Comparison of ENCODE assay signal across 8 mouse cellular contexts in genomic region chr15:81190630-81191178, GRCm38 (mm10). TPM values are rescaled to one million over a fixed set of nuclear protein-coding genes. Genes with fewer than 3 reads are reported as not detected.
DNase-seq lines count a peak whose midpoint lies in the region; ATAC-seq and TF ChIP-seq lines count a peak whose summit lies in the region.

Gene Mrtfa, minus strand, starts transcription at chr15:81190757.

- peak within 1 kb of the TSS; percentile 88 for H3K9ac ChIP-seq in heart, embryonic 11.5 days (ENCODE audit: low read depth, low read length)
- peak within 1 kb of the TSS; percentile 94 for H3K9ac ChIP-seq in kidney, embryonic 16.5 days (replicated peaks; ENCODE audit: low read length)
- peak within 1 kb of the TSS; percentile 81 for H3K9ac ChIP-seq in liver, adult 2 months (ENCODE audit: low read depth, low read length)

- peak; percentile 100 for DNase-seq in brain, embryonic 14.5 days (ENCODE audit: low read depth)
- peak; percentile 99 for DNase-seq in liver, adult 2 months (ENCODE audit: extremely low read depth, low read depth, low spot score)
- peak; percentile 100 for DNase-seq in splenic B cell, adult 2 months (ENCODE audit: low read depth, low spot score)

- H3K4me3 ChIP-seq in C2C12 (ENCODE audit: insufficient read depth, poor library complexity, severe bottlenecking) (peak within 1 kb of the TSS; percentile 97), myocyte (peak within 1 kb of the TSS; percentile 74)
- H3K4me3 ChIP-seq in erythroblast, embryonic 14.5 days (replicated peaks): peak within 1 kb of the TSS; percentile 83
- H3K4me3 ChIP-seq in heart, embryonic 11.5 days (ENCODE audit: low read depth, low read length): peak within 1 kb of the TSS; percentile 85
- peak within 1 kb of the TSS; percentile 98 for H3K4me3 ChIP-seq in kidney, embryonic 16.5 days (ENCODE audit: low read length)
- H3K4me3 ChIP-seq in liver, adult 2 months (ENCODE audit: insufficient read depth, low read depth, low read length): peak within 1 kb of the TSS; percentile 93

- peak within 1 kb of the TSS; percentile 54; the same call in 1 of the 2 replicates for H3K27ac ChIP-seq in heart, embryonic 11.5 days (ENCODE audit: low read depth, low read length)
- H3K27ac ChIP-seq in kidney, embryonic 16.5 days (ENCODE audit: low read length): peak within 1 kb of the TSS; percentile 70
- H3K27ac ChIP-seq in liver, adult 2 months (replicated peaks; ENCODE audit: insufficient read depth, low read depth, low read length): peak within 1 kb of the TSS; percentile 81

- peak; percentile 83 for TF ChIP-seq POLR2A in brain, embryonic 14.5 days (IDR thresholded peaks at IDR 0.05; ENCODE audit: borderline replicate concordance, extremely low read depth, insufficient read depth, insufficient read length, poor library complexity, severe bottlenecking)
- peak; percentile 70 for TF ChIP-seq POLR2A in liver, adult 2 months (IDR thresholded peaks at IDR 0.05; ENCODE audit: extremely low read depth, insufficient read depth, low read length)
- TF ChIP-seq POLR2A in myocyte (IDR thresholded peaks at IDR 0.05; ENCODE audit: insufficient read length, low read depth): peak; percentile 96

- TF ChIP-seq CTCF in C2C12 (IDR thresholded peaks at IDR 0.05; ENCODE audit: control insufficient read depth, insufficient read depth, insufficient read length): no peak
- TF ChIP-seq CTCF in brain, embryonic 14.5 days (IDR thresholded peaks at IDR 0.05; ENCODE audit: borderline replicate concordance, extremely low read depth, insufficient read depth, insufficient read length): no peak
- TF ChIP-seq CTCF in liver, adult 2 months (IDR thresholded peaks at IDR 0.05; ENCODE audit: low read depth, low read length): no peak

- H3K9me3 ChIP-seq in erythroblast, embryonic 14.5 days (ENCODE audit: control insufficient read depth, low read length): no peaks in the 10 kb centered on the region
- no peaks in the 10 kb centered on the region for H3K9me3 ChIP-seq in heart, embryonic 11.5 days (replicated peaks; ENCODE audit: control insufficient read depth, low read length)
- H3K9me3 ChIP-seq in kidney, embryonic 16.5 days (ENCODE audit: low read length): no peaks in the 10 kb centered on the region

- peak within 1 kb of the TSS; percentile 77 for H3K4me2 ChIP-seq in heart, embryonic 11.5 days
- H3K4me2 ChIP-seq in kidney, embryonic 16.5 days (replicated peaks; ENCODE audit: low read depth, low read length): peak within 1 kb of the TSS; percentile 95
- H3K4me2 ChIP-seq in myocyte (ENCODE audit: low read depth): peak within 1 kb of the TSS; percentile 90

- H3ac ChIP-seq in C2C12 (ENCODE audit: control insufficient read depth, insufficient read length, low read depth): peak within 1 kb of the TSS; percentile 99
- peak within 1 kb of the TSS; percentile 46 for H3ac ChIP-seq in myocyte (ENCODE audit: control insufficient read depth, insufficient read length)

- WGBS in heart, embryonic 11.5 days (ENCODE audit: insufficient replicate concordance): under 1% methylated on average over 47 of the region's 48 CpGs
- WGBS in kidney, embryonic 16.5 days: 0% methylated on average over 42 of the region's 48 CpGs
- under 1% methylated on average over 48 of the region's 48 CpGs for WGBS in liver, adult 2 months

- ATAC-seq in heart, embryonic 11.5 days (replicated peaks; ENCODE audit: insufficient number of reproducible peaks, low FRiP score, low TSS enrichment): peak; percentile 99
- peak; percentile 99 for ATAC-seq in kidney, embryonic 16.5 days (ENCODE audit: low FRiP score, low TSS enrichment)

- H3K27me3 ChIP-seq in C2C12 (ENCODE audit: control insufficient read depth, insufficient read depth, insufficient read length): no peaks in the 10 kb centered on the region
- H3K27me3 ChIP-seq in erythroblast, embryonic 14.5 days (ENCODE audit: control insufficient read depth): no peaks in the 10 kb centered on the region
- H3K27me3 ChIP-seq in heart, embryonic 11.5 days (ENCODE audit: control insufficient read depth, insufficient read depth, low read length): no peaks in the 10 kb centered on the region
- no peaks in the 10 kb centered on the region for H3K27me3 ChIP-seq in kidney, embryonic 16.5 days (ENCODE audit: insufficient read depth, low read length)
- H3K27me3 ChIP-seq in liver, adult 2 months (ENCODE audit: control insufficient read depth, insufficient read depth, low read length): no peaks in the 10 kb centered on the region
- no peaks in the 10 kb centered on the region for H3K27me3 ChIP-seq in myocyte (ENCODE audit: control insufficient read depth, insufficient read depth, insufficient read length)
- no peaks in the 10 kb centered on the region for H3K27me3 ChIP-seq in splenic B cell, adult 2 months (ENCODE audit: control insufficient read depth, insufficient read depth, low read length, poor library complexity, severe bottlenecking)

- H3K36me3 ChIP-seq in C2C12 (ENCODE audit: control insufficient read depth, insufficient read depth): peaks cover 22% of the 10 kb centered on the region
- H3K36me3 ChIP-seq in erythroblast, embryonic 14.5 days (ENCODE audit: control insufficient read depth): no peaks in the 10 kb centered on the region
- H3K36me3 ChIP-seq in heart, embryonic 11.5 days (ENCODE audit: control insufficient read depth, insufficient read depth, low read length): no peaks in the 10 kb centered on the region
- no peaks in the 10 kb centered on the region for H3K36me3 ChIP-seq in kidney, embryonic 16.5 days (ENCODE audit: insufficient read depth, low read length)
- no peaks in the 10 kb centered on the region for H3K36me3 ChIP-seq in liver, adult 2 months (ENCODE audit: control insufficient read depth, insufficient read depth, low read length)
- no peaks in the 10 kb centered on the region for H3K36me3 ChIP-seq in myocyte (ENCODE audit: control insufficient read depth, insufficient read depth)
- H3K36me3 ChIP-seq in splenic B cell, adult 2 months (ENCODE audit: control insufficient read depth, insufficient read depth, low read length, poor library complexity, severe bottlenecking): no peaks in the 10 kb centered on the region

- peaks cover 48% of the 10 kb centered on the region for H3K79me2 ChIP-seq in C2C12 (ENCODE audit: control insufficient read depth, insufficient read depth)
- peaks cover 20% of the 10 kb centered on the region for H3K79me2 ChIP-seq in liver, adult 2 months (ENCODE audit: control insufficient read depth, insufficient read depth, low read length)
- H3K79me2 ChIP-seq in myocyte (ENCODE audit: control insufficient read depth, insufficient read depth): peaks cover 46% of the 10 kb centered on the region

- peaks cover 17% of the 10 kb centered on the region for H3K4me1 ChIP-seq in erythroblast, embryonic 14.5 days (ENCODE audit: control insufficient read depth)
- H3K4me1 ChIP-seq in heart, embryonic 11.5 days (ENCODE audit: control insufficient read depth, insufficient read depth, low read length): no peaks in the 10 kb centered on the region; the same call in 1 of the 2 replicates
- peaks cover 27% of the 10 kb centered on the region for H3K4me1 ChIP-seq in kidney, embryonic 16.5 days (ENCODE audit: insufficient read depth, low read length)
- peaks cover 3% of the 10 kb centered on the region; the same call in 1 of the 2 replicates for H3K4me1 ChIP-seq in liver, adult 2 months (ENCODE audit: control insufficient read depth, insufficient read depth, low read length)

- H3K79me3 ChIP-seq in C2C12 (ENCODE audit: low read depth): peaks cover 43% of the 10 kb centered on the region

TF ChIP-seq in C2C12, 6 proteins besides CTCF, POLR2A, EP300 and RAD21:
- TF ChIP-seq MYOD1 (IDR thresholded peaks at IDR 0.05; ENCODE audit: control insufficient read depth, insufficient read length, low read depth) (no peak), MYOG (IDR thresholded peaks at IDR 0.05; ENCODE audit: control insufficient read depth, extremely low read depth, insufficient read length) (no peak), CEBPB (IDR thresholded peaks at IDR 0.05; ENCODE audit: low read depth) (no peak), FOSL1 (IDR thresholded peaks at IDR 0.05; ENCODE audit: insufficient read depth, low read length, poor library complexity, severe bottlenecking) (no peak), USF1 (IDR thresholded peaks at IDR 0.05; ENCODE audit: low read depth) (no peak), MAX (IDR thresholded peaks at IDR 0.05) (no peak)

TF ChIP-seq in myocyte, 11 proteins besides CTCF, POLR2A, EP300 and RAD21:
- TF ChIP-seq MYOD1 (IDR thresholded peaks at IDR 0.05; ENCODE audit: control insufficient read depth in 1 of 3, insufficient read length in 2 of 3, low read depth in 2 of 3): no peak
- TF ChIP-seq POLR2AphosphoS2 (IDR thresholded peaks at IDR 0.05; ENCODE audit: insufficient read length, low read depth): peak; percentile 92
- no peak for TF ChIP-seq REST (IDR thresholded peaks at IDR 0.05; ENCODE audit: insufficient read depth, insufficient read length)
- no peak for TF ChIP-seq CEBPB (IDR thresholded peaks at IDR 0.05; ENCODE audit: insufficient read depth, poor library complexity, severe bottlenecking)
- no peak for TF ChIP-seq MYOG (IDR thresholded peaks at IDR 0.05; ENCODE audit: control insufficient read depth in 1 of 3, insufficient read depth in 1 of 3, insufficient read length in 2 of 3, low read depth in 2 of 3)
- TF ChIP-seq USF1 (IDR thresholded peaks at IDR 0.05; ENCODE audit: low read depth): no peak
- no peak for TF ChIP-seq E2F4 (IDR thresholded peaks at IDR 0.05; ENCODE audit: insufficient read depth)
- TF ChIP-seq MAX (IDR thresholded peaks at IDR 0.05; ENCODE audit: low read depth): no peak
- TF ChIP-seq TCF3 (IDR thresholded peaks at IDR 0.05; ENCODE audit: insufficient read length, low read depth): no peak
- no peak for TF ChIP-seq TCF12 (IDR thresholded peaks at IDR 0.05; ENCODE audit: insufficient read depth, poor library complexity, severe bottlenecking)
- peak; percentile 88 for TF ChIP-seq SRF (IDR thresholded peaks at IDR 0.05; ENCODE audit: control insufficient read depth, insufficient read length, low read depth)

RNA-seq across cellular contexts. Expression of gene Mrtfa, which starts in this region (rescaled TPM):
- polyA plus RNA-seq in C2C12 (2012; fragmentation: generic; extraction: Trizol) (42.2 TPM), myocyte (2012; fragmentation: generic; extraction: Trizol) (36.0 TPM)
- polyA plus RNA-seq in brain, embryonic 14.5 days (2012; rRNA removed): 20.5 and 42.8 TPM in 2 replicates
- polyA plus RNA-seq in erythroblast, embryonic 14.5 days (2012): 0.47 and 0.51 TPM in 2 replicates
- polyA plus RNA-seq in heart, embryonic 11.5 days (2014; fragmentation: Nextera tagmentation; extraction: Ambion mirVana): 15.3 and 20.9 TPM in 2 replicates
- 22.6 and 28.3 TPM in 2 replicates for polyA plus RNA-seq in kidney, embryonic 16.5 days (2015; fragmentation: Nextera tagmentation; extraction: Ambion mirVana)
- total RNA-seq in liver, adult 2 months (2014; rRNA removed): 1.0 and 3.1 TPM in 2 replicates
- 5.0 and 5.6 TPM in 2 replicates for polyA plus RNA-seq in liver, adult 2 months (2012; rRNA removed)

Comparison
In these comparisons a context has a peak if more than half of its experiments do, and no peak if none do; other contexts are left out.
1. Peak in every context shown above with its lines: DNase-seq, ATAC-seq, H3K4me3 ChIP-seq and H3K27ac ChIP-seq.